Mouse (Mus musculus): ENCODE measurements around the gene Stk24. TPM values are rescaled to one million over a fixed set of nuclear protein-coding genes. Genes with fewer than 3 reads are reported as not detected.
A peak's percentile ranks its signal among the peaks of the same experiment; 100 is the strongest.

Gene Stk24
- polyA plus RNA-seq, 1 experiment from 2014 or later = 46.3 TPM

- ATAC-seq (ENCODE audit: insufficient number of reproducible peaks, insufficient read depth, low FRiP score, low read depth) = no peak
- Histone ChIP-seq H3K27me3 (ENCODE audit: control insufficient read depth, insufficient read depth, low read length) (no peaks in the 10 kb centered on the region), H3K27ac (ENCODE audit: low read length) (no peak overlapping the region), H3K9ac (replicated peaks; ENCODE audit: low read depth, low read length) (no peak overlapping the region), H3K9me3 (ENCODE audit: control insufficient read depth, low read depth, low read length) (no peaks in the 10 kb centered on the region), H3K4me3 (ENCODE audit: low read depth, low read length) (no peak overlapping the region), H3K4me1 (ENCODE audit: control insufficient read depth, insufficient read depth, low read length) (peaks cover 44% of the 10 kb centered on the region), H3K4me2 (replicated peaks; ENCODE audit: low read depth, low read length) (no peak overlapping the region), H3K36me3 (ENCODE audit: control insufficient read depth, insufficient read depth, low read length) (no peaks in the 10 kb centered on the region)
- 88% methylated on average over 4 of the region's 4 CpGs for WGBS
Observed at GRCm38 (mm10) chr14:121351737-121352136, 28.1 kb downstream of the Stk24 start.

GRCm38 (mm10) chr14:121350011-121350410, 29.8 kb downstream of the Stk24 start:
- H3K4me2 ChIP-seq (replicated peaks; ENCODE audit: low read depth, low read length) = no peak overlapping the region
- H3K9me3 ChIP-seq (ENCODE audit: control insufficient read depth, low read depth, low read length) = no peaks in the 10 kb centered on the region
- H3K4me1 ChIP-seq (ENCODE audit: control insufficient read depth, insufficient read depth, low read length) = peaks cover 43% of the 10 kb centered on the region
- H3K4me3 ChIP-seq (ENCODE audit: low read depth, low read length) = no peak overlapping the region
- H3K9ac ChIP-seq (replicated peaks; ENCODE audit: low read depth, low read length) = no peak overlapping the region
- H3K36me3 ChIP-seq (ENCODE audit: control insufficient read depth, insufficient read depth, low read length) = no peaks in the 10 kb centered on the region
- 59% methylated on average over 8 of the region's 8 CpGs for WGBS
- no peak for ATAC-seq (ENCODE audit: insufficient number of reproducible peaks, insufficient read depth, low FRiP score, low read depth)
- no peak overlapping the region for H3K27ac ChIP-seq (ENCODE audit: low read length)
- H3K27me3 ChIP-seq (ENCODE audit: control insufficient read depth, insufficient read depth, low read length) = no peaks in the 10 kb centered on the region

DNA sequence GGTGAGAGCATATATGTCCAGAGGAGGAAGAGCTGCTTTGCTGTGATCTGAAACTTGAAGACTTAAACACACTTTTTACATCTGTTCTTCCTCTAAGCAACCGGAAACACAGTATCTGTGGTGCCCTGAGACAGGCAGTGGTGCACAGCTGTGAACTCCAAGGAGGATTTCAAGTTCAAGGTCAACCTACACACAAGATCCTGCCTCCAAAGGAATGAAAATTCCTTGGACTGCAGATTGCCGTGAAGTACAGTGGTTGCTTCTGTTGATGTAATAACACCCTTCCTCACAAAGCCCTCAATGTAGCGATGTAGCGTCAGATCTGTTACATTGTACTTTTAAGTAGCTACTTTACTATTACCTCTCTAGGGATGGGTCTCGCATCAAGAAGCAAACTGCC, 30.5 kb downstream of the Stk24 start:
- Histone ChIP-seq H3K27ac (ENCODE audit: low read length) (no peak overlapping the region), H3K4me1 (ENCODE audit: control insufficient read depth, insufficient read depth, low read length) (peaks cover 46% of the 10 kb centered on the region), H3K27me3 (ENCODE audit: control insufficient read depth, insufficient read depth, low read length) (no peaks in the 10 kb centered on the region), H3K4me3 (ENCODE audit: low read depth, low read length) (no peak overlapping the region), H3K9ac (replicated peaks; ENCODE audit: low read depth, low read length) (no peak overlapping the region), H3K4me2 (replicated peaks; ENCODE audit: low read depth, low read length) (no peak overlapping the region), H3K36me3 (ENCODE audit: control insufficient read depth, insufficient read depth, low read length) (no peaks in the 10 kb centered on the region), H3K9me3 (ENCODE audit: control insufficient read depth, low read depth, low read length) (no peaks in the 10 kb centered on the region)
- no peak for ATAC-seq (ENCODE audit: insufficient number of reproducible peaks, insufficient read depth, low FRiP score, low read depth)
- 73% methylated on average over 5 of the region's 5 CpGs for WGBS

- peak overlapping the region; percentile 52; the same call in 1 of the 2 replicates for H3K27ac ChIP-seq (ENCODE audit: low read length)
- H3K27me3 ChIP-seq (ENCODE audit: control insufficient read depth, insufficient read depth, low read length) = no peaks in the 10 kb centered on the region
- peaks cover 51% of the 10 kb centered on the region for H3K4me1 ChIP-seq (ENCODE audit: control insufficient read depth, insufficient read depth, low read length)
- no peak overlapping the region for H3K4me3 ChIP-seq (ENCODE audit: low read depth, low read length)
- H3K9ac ChIP-seq (replicated peaks; ENCODE audit: low read depth, low read length) = no peak overlapping the region
- no peak overlapping the region for H3K4me2 ChIP-seq (replicated peaks; ENCODE audit: low read depth, low read length)
- 21% methylated on average over 8 of the region's 8 CpGs for WGBS
- no peaks in the 10 kb centered on the region for H3K9me3 ChIP-seq (ENCODE audit: control insufficient read depth, low read depth, low read length)
- H3K36me3 ChIP-seq (ENCODE audit: control insufficient read depth, insufficient read depth, low read length) = no peaks in the 10 kb centered on the region
- ATAC-seq (ENCODE audit: insufficient number of reproducible peaks, insufficient read depth, low FRiP score, low read depth) = peak; percentile 46; the same call in 1 of the 2 replicates
Observed at GRCm38 (mm10) chr14:121348256-121348655, 31.6 kb downstream of the Stk24 start.

DNA sequence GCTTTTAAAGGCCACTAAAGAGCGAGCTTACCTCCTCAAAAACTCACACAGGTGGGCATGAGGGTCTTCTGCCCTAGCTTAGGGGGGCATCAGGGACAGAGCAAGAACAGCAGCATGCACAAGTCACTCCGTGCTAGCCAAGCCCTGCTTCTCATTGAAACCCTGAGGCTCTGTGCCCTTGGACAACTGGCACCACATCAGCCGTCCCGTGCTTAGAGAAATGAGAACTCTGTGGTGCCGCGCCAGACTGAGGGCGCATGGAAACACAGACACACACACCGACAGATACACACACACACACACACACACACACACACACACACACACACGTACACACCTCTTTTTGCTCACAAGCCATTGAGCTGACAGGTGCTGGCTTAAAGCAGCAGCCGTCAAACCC, 32.7 kb downstream of the Stk24 start:
- Histone ChIP-seq H3K27me3 (ENCODE audit: control insufficient read depth, insufficient read depth, low read length) (no peaks in the 10 kb centered on the region), H3K9ac (replicated peaks; ENCODE audit: low read depth, low read length) (no peak overlapping the region), H3K4me3 (ENCODE audit: low read depth, low read length) (no peak overlapping the region), H3K27ac (ENCODE audit: low read length) (no peak overlapping the region), H3K4me1 (ENCODE audit: control insufficient read depth, insufficient read depth, low read length) (peaks cover 58% of the 10 kb centered on the region), H3K36me3 (ENCODE audit: control insufficient read depth, insufficient read depth, low read length) (no peaks in the 10 kb centered on the region), H3K9me3 (ENCODE audit: control insufficient read depth, low read depth, low read length) (no peaks in the 10 kb centered on the region), H3K4me2 (replicated peaks; ENCODE audit: low read depth, low read length) (no peak overlapping the region)
- 85% methylated on average over 10 of the region's 10 CpGs for WGBS
- no peak for ATAC-seq (ENCODE audit: insufficient number of reproducible peaks, insufficient read depth, low FRiP score, low read depth)

- WGBS = 76% methylated on average over 4 of the region's 4 CpGs
- Histone ChIP-seq H3K9me3 (ENCODE audit: control insufficient read depth, low read depth, low read length) (no peaks in the 10 kb centered on the region), H3K4me3 (ENCODE audit: low read depth, low read length) (no peak overlapping the region), H3K36me3 (ENCODE audit: control insufficient read depth, insufficient read depth, low read length) (no peaks in the 10 kb centered on the region), H3K9ac (replicated peaks; ENCODE audit: low read depth, low read length) (no peak overlapping the region), H3K27ac (ENCODE audit: low read length) (no peak overlapping the region), H3K4me2 (replicated peaks; ENCODE audit: low read depth, low read length) (no peak overlapping the region), H3K4me1 (ENCODE audit: control insufficient read depth, insufficient read depth, low read length) (peaks cover 61% of the 10 kb centered on the region), H3K27me3 (ENCODE audit: control insufficient read depth, insufficient read depth, low read length) (no peaks in the 10 kb centered on the region)
- no peak for ATAC-seq (ENCODE audit: insufficient number of reproducible peaks, insufficient read depth, low FRiP score, low read depth)
Observed at GRCm38 (mm10) chr14:121346654-121347053, 33.2 kb downstream of the Stk24 start.

DNA sequence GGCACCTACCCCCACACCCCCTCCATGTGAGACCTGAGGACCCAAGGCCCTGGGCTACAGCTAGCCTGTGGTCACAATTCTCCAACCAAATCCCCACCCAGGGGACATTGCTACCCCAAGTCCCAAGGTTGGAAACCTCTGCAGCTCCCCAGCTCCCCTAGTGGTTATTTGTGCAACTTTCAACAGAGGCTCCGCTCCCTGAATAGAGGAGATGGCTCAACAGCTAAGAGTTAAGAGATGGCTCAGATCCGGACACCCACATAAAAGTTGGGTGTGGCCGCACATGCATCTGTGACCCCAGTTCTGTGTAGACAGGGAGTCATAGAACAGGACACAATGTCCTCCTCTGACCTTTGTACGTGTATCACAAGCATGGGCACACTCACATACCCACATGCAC, 33.8 kb downstream of the Stk24 start:
- Histone ChIP-seq H3K4me1 (ENCODE audit: control insufficient read depth, insufficient read depth, low read length) (peaks cover 57% of the 10 kb centered on the region), H3K9ac (replicated peaks; ENCODE audit: low read depth, low read length) (no peak overlapping the region), H3K4me2 (replicated peaks; ENCODE audit: low read depth, low read length) (no peak overlapping the region), H3K27ac (ENCODE audit: low read length) (no peak overlapping the region), H3K9me3 (ENCODE audit: control insufficient read depth, low read depth, low read length) (no peaks in the 10 kb centered on the region), H3K27me3 (ENCODE audit: control insufficient read depth, insufficient read depth, low read length) (no peaks in the 10 kb centered on the region), H3K36me3 (ENCODE audit: control insufficient read depth, insufficient read depth, low read length) (no peaks in the 10 kb centered on the region), H3K4me3 (ENCODE audit: low read depth, low read length) (no peak overlapping the region)
- WGBS = 80% methylated on average over 4 of the region's 4 CpGs
- ATAC-seq (ENCODE audit: insufficient number of reproducible peaks, insufficient read depth, low FRiP score, low read depth) = no peak

DNA sequence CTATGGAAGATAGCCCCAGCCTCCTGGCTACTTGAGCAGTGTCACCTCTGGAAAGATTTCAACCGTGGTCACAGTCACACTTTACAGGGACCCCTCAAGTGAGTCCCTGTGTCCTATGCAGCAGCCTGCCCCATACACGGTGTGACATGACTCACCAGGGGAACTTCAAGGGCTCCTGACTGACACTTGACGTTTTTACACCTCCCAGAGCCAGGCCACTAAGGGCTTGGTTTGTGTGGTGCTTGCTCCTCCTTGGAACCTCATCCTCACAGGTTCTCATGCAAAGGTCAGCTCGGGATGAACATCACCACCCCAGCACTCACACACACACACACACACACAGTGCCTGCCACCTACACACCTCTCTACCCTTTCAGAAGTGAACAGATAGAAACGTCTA, 34.9 kb downstream of the Stk24 start:
- Histone ChIP-seq H3K9me3 (ENCODE audit: control insufficient read depth, low read depth, low read length) (no peaks in the 10 kb centered on the region), H3K36me3 (ENCODE audit: control insufficient read depth, insufficient read depth, low read length) (no peaks in the 10 kb centered on the region), H3K4me2 (replicated peaks; ENCODE audit: low read depth, low read length) (no peak overlapping the region), H3K4me3 (ENCODE audit: low read depth, low read length) (no peak overlapping the region), H3K4me1 (ENCODE audit: control insufficient read depth, insufficient read depth, low read length) (peaks cover 62% of the 10 kb centered on the region), H3K27me3 (ENCODE audit: control insufficient read depth, insufficient read depth, low read length) (no peaks in the 10 kb centered on the region), H3K27ac (ENCODE audit: low read length) (peak overlapping the region; percentile 76), H3K9ac (replicated peaks; ENCODE audit: low read depth, low read length) (no peak overlapping the region)
- no peak for ATAC-seq (ENCODE audit: insufficient number of reproducible peaks, insufficient read depth, low FRiP score, low read depth)
- whole genome bisulfite sequencing = 48% methylated on average over 5 of the region's 5 CpGs

DNA sequence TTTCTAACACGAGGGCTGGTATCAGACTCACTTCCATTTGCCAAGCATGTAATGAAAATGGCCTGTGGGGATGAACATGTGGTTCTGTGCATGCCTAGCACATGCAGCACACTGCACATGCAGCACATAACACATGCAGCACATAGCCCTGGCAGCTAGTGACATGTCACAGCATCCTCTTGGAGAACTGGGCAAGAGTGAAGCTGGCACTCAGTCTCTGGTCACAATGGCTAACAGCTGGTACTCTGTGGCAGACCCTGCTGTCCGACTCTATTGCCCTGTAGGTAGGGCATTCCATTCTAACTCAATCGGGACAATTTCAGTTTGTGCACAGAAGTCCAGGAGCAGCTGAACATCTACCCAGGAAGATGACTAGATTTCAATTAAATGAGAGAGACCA, 36.9 kb downstream of the Stk24 start:
- Histone ChIP-seq H3K27ac (ENCODE audit: low read length) (peak overlapping the region; percentile 6; the same call in 1 of the 2 replicates), H3K36me3 (ENCODE audit: control insufficient read depth, insufficient read depth, low read length) (no peaks in the 10 kb centered on the region), H3K9me3 (ENCODE audit: control insufficient read depth, low read depth, low read length) (no peaks in the 10 kb centered on the region), H3K9ac (replicated peaks; ENCODE audit: low read depth, low read length) (no peak overlapping the region), H3K4me1 (ENCODE audit: control insufficient read depth, insufficient read depth, low read length) (peaks cover 56% of the 10 kb centered on the region), H3K4me3 (ENCODE audit: low read depth, low read length) (no peak overlapping the region), H3K27me3 (ENCODE audit: control insufficient read depth, insufficient read depth, low read length) (no peaks in the 10 kb centered on the region), H3K4me2 (replicated peaks; ENCODE audit: low read depth, low read length) (no peak overlapping the region)
- no peak for ATAC-seq (ENCODE audit: insufficient number of reproducible peaks, insufficient read depth, low FRiP score, low read depth)
- WGBS = 71% methylated on average over 3 of the region's 3 CpGs
